16 mouse cellular contexts compared by ENCODE assay signal in the genomic region with DNA sequence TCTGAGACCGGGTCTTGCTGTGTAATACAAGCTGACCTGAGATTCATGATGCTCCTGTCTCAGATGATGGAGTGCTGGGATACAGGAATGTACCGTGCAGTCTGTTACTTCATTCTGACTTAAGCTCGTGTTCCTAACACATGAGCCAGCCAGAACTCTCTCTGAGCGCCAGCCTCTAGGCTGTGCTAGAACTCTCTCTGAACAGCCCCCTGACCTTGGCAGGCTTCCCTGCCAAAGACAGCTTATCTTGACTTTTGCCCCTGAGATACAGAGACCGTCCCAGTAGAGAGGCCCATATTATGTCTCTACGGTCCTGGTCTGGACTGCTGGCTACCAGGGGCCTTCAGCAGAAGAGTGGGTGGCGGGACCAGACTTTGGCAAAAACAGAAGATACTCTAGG.
A peak's percentile ranks its signal among the peaks of the same experiment; 100 is the strongest.
DNase-seq lines count a peak whose midpoint lies in the region; ATAC-seq and TF ChIP-seq lines count a peak whose summit lies in the region.
"Had no signal": no experiment of that assay in that cellular context is flagged by ENCODE, and none has a peak within 500 bp of the region (broad histone marks: within the 10 kb centered on the region; RNA-seq: fewer than 3 reads in every experiment).

No protein-coding gene starts in this region.

- H3K9ac ChIP-seq in heart, embryonic 12.5 days, result no peak overlapping the region
- H3K9ac ChIP-seq in liver, embryonic 14.5 days (replicated peaks), result no peak overlapping the region
- no peak overlapping the region for H3K9ac ChIP-seq in liver, embryonic 12.5 days
- no peak overlapping the region for H3K9ac ChIP-seq in intestine, embryonic 15.5 days
- H3K9ac ChIP-seq: limb, embryonic 12.5 days; neural tube, embryonic 12.5 days had no signal

- H3K9me3 ChIP-seq in heart, embryonic 12.5 days (replicated peaks), result no peaks in the 10 kb centered on the region
- H3K9me3 ChIP-seq in liver, embryonic 14.5 days (ENCODE audit: control insufficient read depth, low read length), result no peaks in the 10 kb centered on the region
- no peaks in the 10 kb centered on the region for H3K9me3 ChIP-seq in liver, embryonic 12.5 days (replicated peaks)
- no peaks in the 10 kb centered on the region for H3K9me3 ChIP-seq in intestine, embryonic 15.5 days
- H3K9me3 ChIP-seq: limb, embryonic 12.5 days; neural tube, embryonic 12.5 days had no signal

- no peak for ATAC-seq in heart, embryonic 12.5 days (ENCODE audit: insufficient number of reproducible peaks, low FRiP score)
- ATAC-seq in liver, embryonic 14.5 days (ENCODE audit: insufficient read depth), result no peak
- no peak for ATAC-seq in liver, embryonic 12.5 days
- ATAC-seq in intestine, embryonic 15.5 days, result peak; percentile 46
- ATAC-seq: midbrain, embryonic 16.5 days had no signal

- 0 out of 2 replicates have a peak, but pooled peaks have one; percentile 13 for TF ChIP-seq CTCF in liver, embryonic 14.5 days (IDR thresholded peaks at IDR 0.05; ENCODE audit: low read depth)

- H3K36me3 ChIP-seq in heart, embryonic 12.5 days, result no peaks in the 10 kb centered on the region
- H3K36me3 ChIP-seq in liver, embryonic 14.5 days (replicated peaks; ENCODE audit: control insufficient read depth, insufficient read depth, low read depth), result no peaks in the 10 kb centered on the region
- no peaks in the 10 kb centered on the region for H3K36me3 ChIP-seq in liver, embryonic 12.5 days
- no peaks in the 10 kb centered on the region for H3K36me3 ChIP-seq in intestine, embryonic 15.5 days
- H3K36me3 ChIP-seq: limb, embryonic 12.5 days; neural tube, embryonic 12.5 days had no signal

- TF ChIP-seq EP300 in liver, embryonic 14.5 days (IDR thresholded peaks at IDR 0.05; ENCODE audit: low read depth), result no peak

- no peaks in the 10 kb centered on the region for H3K27me3 ChIP-seq in heart, embryonic 12.5 days (replicated peaks)
- H3K27me3 ChIP-seq in liver, embryonic 14.5 days (ENCODE audit: control insufficient read depth, insufficient read depth, low read length), result no peaks in the 10 kb centered on the region
- H3K27me3 ChIP-seq in liver, embryonic 12.5 days (replicated peaks), result no peaks in the 10 kb centered on the region
- H3K27me3 ChIP-seq in intestine, embryonic 15.5 days (replicated peaks), result no peaks in the 10 kb centered on the region
- H3K27me3 ChIP-seq: limb, embryonic 12.5 days; neural tube, embryonic 12.5 days had no signal

- no peak overlapping the region for H3K4me3 ChIP-seq in heart, embryonic 12.5 days
- H3K4me3 ChIP-seq in liver, embryonic 14.5 days (ENCODE audit: insufficient read depth in 1 of 2, low read depth in 2 of 2, low read length in 2 of 2), result no peak overlapping the region
- no peak overlapping the region for H3K4me3 ChIP-seq in liver, embryonic 12.5 days
- H3K4me3 ChIP-seq in intestine, embryonic 15.5 days (replicated peaks), result no peak overlapping the region
- H3K4me3 ChIP-seq: limb, embryonic 12.5 days; neural tube, embryonic 12.5 days had no signal

- intact Hi-C loops in heart, postnatal 36 days (cut with DNase I), result no loop called here

- WGBS in heart, embryonic 12.5 days, result 33% methylated on average over 7 of the region's 7 CpGs
- 56% methylated on average over 7 of the region's 7 CpGs for WGBS in liver, embryonic 14.5 days (ENCODE audit: insufficient replicate concordance)
- 58% methylated on average over 7 of the region's 7 CpGs for WGBS in liver, embryonic 12.5 days (ENCODE audit: insufficient replicate concordance)
- WGBS in intestine, embryonic 15.5 days, result 53% methylated on average over 7 of the region's 7 CpGs

- H3K4me1 ChIP-seq in heart, embryonic 12.5 days (replicated peaks), result peaks cover 66% of the 10 kb centered on the region
- H3K4me1 ChIP-seq in liver, embryonic 14.5 days (replicated peaks; ENCODE audit: control insufficient read depth in 2 of 2, insufficient read depth in 2 of 2, low read length in 1 of 2), result peaks cover 0 to 6% of the 10 kb centered on the region in 2 experiments; a peak in 2 of 4 replicates
- H3K4me1 ChIP-seq in liver, embryonic 12.5 days, result peaks cover 20% of the 10 kb centered on the region
- peaks cover 26% of the 10 kb centered on the region for H3K4me1 ChIP-seq in intestine, embryonic 15.5 days (replicated peaks)

- H3K27ac ChIP-seq in heart, embryonic 12.5 days (ENCODE audit: poor library complexity, severe bottlenecking), result peak overlapping the region; percentile 83
- no peak overlapping the region for H3K27ac ChIP-seq in liver, embryonic 14.5 days
- H3K27ac ChIP-seq in liver, embryonic 12.5 days, result no peak overlapping the region
- H3K27ac ChIP-seq in intestine, embryonic 15.5 days, result no peak overlapping the region
- H3K27ac ChIP-seq: kidney, postnatal 0 days; neural tube, embryonic 12.5 days had no signal

- no peak overlapping the region for H3K4me2 ChIP-seq in heart, embryonic 12.5 days
- H3K4me2 ChIP-seq in liver, embryonic 14.5 days (ENCODE audit: low read depth), result no peak overlapping the region
- H3K4me2 ChIP-seq in liver, embryonic 12.5 days, result no peak overlapping the region
- no peak overlapping the region for H3K4me2 ChIP-seq in intestine, embryonic 15.5 days (replicated peaks)
- H3K4me2 ChIP-seq: limb, embryonic 12.5 days; neural tube, embryonic 12.5 days had no signal

- peak; percentile 56 to 63 for DNase-seq in adrenal gland, adult (ENCODE audit: inconsistent age in 2 of 2, low spot score in 1 of 2)
- no peak for DNase-seq in adrenal gland, postnatal 4 days (ENCODE audit: low spot score in 2 of 2)
- DNase-seq in heart, postnatal 36 days, result no peak
- no peak for DNase-seq in liver, embryonic 14.5 days (ENCODE audit: low read depth in 3 of 3, low spot score in 3 of 3)
- DNase-seq in thymus, postnatal 36 days, result no peak
- DNase-seq: cerebellum, adult 8-10 months; retina, postnatal 1 day; spleen, adult 18-20 months; thymus, postnatal 14 days had no signal

Comparison
In these comparisons a context has a peak if more than half of its experiments do, and no peak if none do; other contexts are left out.
1. DNase-seq: peak in adrenal gland, adult (2 of 2); none in adrenal gland, postnatal 4 days (0 of 2), heart, postnatal 36 days (0 of 2), liver, embryonic 14.5 days (0 of 3) and thymus, postnatal 36 days (0 of 2).